Mouse (Mus musculus) embryonic stem cell, embryonic (primary cell): ENCODE results near the gene Bbx.

Experiments used
- CTCF ChIA-PET, 4 experiments: fragments of 300-600 bp in 2 of 4; fragments of 350-600 bp in 2 of 4; sonication (Branson Sonifier 250); formaldehyde crosslinking; loops; one replicate each; lab custom pipeline; 2022; ENCODE audit warnings: inconsistent platforms in 2 of 4; lab: Charles Lee
- POLR2A ChIA-PET, 4 experiments: fragments of 300-600 bp in 2 of 4; fragments of 350-600 bp in 2 of 4; sonication (Branson Sonifier 250); formaldehyde crosslinking; loops; one replicate each; lab custom pipeline; 2022; ENCODE audit warnings: antibody characterized with exemption in 4 of 4, inconsistent platforms in 1 of 4; lab: Charles Lee

Bbx gene

GRCm38 (mm10) chr16:50432062-50432878, at the start of gene Bbx:
TSS of gene Bbx (minus strand) at chr16:50432390.
- ChIA-PET POLR2A (interaction anchor here in 3 of 4 experiments (0.6 to 1.5 kb wide), 6 partner anchors 8 to 318 kb away, joined by 3 to 4 read pairs (median 3); no protein-coding TSS in a partner anchor), CTCF (no interaction called here)

DNA sequence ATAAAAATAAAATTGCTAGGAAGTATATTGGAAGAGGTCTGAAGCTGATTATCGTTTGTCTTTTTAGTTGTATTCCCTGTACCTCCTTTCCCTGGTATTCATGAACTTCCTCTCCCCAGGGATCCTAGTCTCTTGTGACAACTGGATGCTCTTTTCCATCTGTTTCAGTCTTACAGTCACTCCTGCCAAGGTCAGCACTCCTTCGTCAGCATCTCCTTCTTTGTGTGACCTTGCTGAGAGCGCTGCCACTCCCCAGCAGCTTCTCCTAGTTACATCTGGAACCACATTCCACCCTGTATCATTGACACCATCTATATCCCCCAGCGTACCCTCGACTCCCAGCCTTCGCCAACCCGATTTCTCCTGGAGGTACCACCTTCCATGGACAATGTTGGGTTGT, 49.7 kb upstream of the Bbx start:
- ChIA-PET POLR2A (interaction anchor here in 1 of 4 experiments (1.0 kb wide), 1 partner anchor 464 kb away, joined by 3 read pairs; no protein-coding TSS in a partner anchor), CTCF (no interaction called here)

DNA sequence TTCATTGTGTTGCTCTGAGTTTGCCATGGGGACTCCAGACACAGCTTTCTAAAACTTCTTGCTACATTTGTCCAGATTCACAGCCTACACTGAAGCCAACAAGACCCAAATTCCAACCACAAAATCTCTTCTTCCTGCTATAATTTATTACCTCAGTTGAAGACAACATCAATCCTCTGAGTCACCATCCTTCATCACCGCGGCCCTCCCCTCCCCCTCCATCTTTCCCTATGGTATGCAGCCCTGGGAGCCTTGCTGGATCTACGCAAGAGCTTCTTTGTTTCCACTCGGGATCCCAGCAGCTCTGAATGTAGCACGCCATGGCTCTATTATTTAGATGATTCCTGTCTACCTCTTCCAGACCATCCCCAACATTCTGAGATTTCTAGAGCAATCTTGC, 49.2 kb upstream of the Bbx start:
- CTCF ChIA-PET: no interaction called here
- POLR2A ChIA-PET: interaction anchor here in 2 of 4 experiments (0.5 to 1.0 kb wide), 2 partner anchors 129 to 464 kb away, joined by 3 read pairs; no protein-coding TSS in a partner anchor

DNA sequence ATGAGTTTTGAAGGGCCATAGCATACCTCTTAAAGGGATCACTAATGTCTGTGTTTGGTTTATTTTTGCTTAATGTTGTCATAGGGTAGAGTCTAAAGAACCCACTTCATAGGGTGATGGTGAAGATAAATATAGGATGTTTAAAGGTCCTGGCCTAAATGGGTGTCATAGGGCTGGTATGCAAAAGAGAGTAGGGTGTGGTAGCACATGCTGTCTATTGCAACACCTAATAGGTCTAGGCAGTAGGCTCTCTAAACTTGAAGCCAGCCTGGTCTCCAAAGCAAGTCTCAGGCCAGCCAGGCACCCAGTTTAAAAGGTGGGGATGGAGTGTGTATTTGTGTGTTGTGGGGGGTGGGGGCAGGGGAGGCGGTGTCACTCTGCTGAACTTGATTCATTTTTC, 46.5 kb upstream of the Bbx start:
- CTCF ChIA-PET: no interaction called here
- POLR2A ChIA-PET: no interaction called here

DNA sequence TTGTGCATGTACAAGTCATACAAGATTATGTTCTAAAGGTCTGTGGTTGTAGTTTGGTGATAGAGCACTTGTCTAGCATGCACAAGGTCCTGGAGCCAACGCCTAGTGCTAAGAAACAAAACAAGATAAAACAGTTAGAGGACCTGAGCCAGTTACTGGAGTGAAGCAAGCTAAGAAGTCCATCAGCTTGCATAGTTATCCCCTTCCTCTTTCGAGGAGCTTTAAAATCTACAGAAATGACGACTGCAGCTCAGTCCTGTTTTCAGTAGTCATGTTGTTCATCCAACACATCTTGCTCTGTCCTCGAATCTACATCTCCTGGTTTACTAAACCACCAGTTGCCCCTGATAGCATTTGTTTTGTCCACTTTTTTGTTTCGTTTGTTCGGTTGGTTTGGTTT, 45.4 kb upstream of the Bbx start:
- ChIA-PET POLR2A (no interaction called here), CTCF (no interaction called here)

DNA sequence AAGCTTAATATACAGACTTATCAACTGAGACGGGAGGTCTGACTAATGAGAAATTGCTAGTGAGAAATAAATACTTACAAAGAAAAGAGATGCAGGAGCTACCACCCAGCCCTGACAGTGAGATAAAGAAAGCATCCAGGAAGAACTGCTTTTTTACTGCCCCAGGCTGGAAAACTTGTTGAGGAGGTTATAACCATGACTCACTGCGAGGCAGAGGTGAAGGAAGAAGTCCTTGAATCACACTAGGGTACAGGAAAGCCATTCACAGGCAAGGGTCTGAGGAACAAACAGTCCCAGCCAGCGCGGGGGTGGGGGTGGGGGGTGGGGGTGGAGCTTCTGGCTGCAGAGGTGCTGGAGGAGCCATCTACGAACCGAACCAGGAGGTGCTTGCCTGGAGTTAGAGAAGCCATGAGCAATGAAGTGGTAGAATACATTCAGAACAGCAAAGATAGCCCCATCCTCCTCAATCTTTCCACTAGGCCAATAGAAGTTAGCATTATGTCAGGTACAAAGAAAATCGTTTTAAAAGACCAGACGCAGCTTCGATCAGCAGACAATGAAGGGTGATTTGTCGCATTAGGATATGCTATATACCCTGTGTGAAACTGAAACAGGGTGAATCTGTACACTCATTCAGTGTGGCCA, 30.2 kb upstream of the Bbx start:
- CTCF ChIA-PET: no interaction called here

DNA sequence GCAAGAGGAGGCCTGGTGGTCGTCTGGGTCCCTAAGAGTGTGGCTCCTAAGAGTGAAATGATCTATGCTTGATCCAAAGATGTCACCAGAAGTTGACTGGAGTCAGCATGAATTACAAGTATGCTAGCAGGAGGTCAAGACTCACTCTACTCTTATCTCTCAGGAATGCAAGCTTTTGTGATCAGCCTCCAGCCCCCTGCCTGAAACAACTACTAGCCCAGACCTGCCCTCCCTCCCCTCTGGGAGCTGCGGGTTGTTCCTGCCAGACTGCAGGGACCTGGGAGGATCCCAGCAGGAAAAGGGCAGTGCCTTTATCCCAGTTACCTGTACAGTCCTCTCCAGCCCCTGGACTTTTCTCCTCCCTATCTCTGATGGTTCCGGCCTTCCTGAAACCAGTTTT, 27.0 kb upstream of the Bbx start:
- CTCF ChIA-PET: no interaction called here
- POLR2A ChIA-PET: no interaction called here

More for the DNA sequence above, 30.2 kb upstream of the Bbx start:
- POLR2A ChIA-PET: interaction anchor here in 1 of 4 experiments (0.5 kb wide), 1 partner anchor 312 kb away, joined by 4 read pairs; no protein-coding TSS in a partner anchor

GRCm38 (mm10) chr16:50456053-50456452, 23.9 kb upstream of the Bbx start:
- POLR2A ChIA-PET: no interaction called here
- CTCF ChIA-PET: no interaction called here

DNA sequence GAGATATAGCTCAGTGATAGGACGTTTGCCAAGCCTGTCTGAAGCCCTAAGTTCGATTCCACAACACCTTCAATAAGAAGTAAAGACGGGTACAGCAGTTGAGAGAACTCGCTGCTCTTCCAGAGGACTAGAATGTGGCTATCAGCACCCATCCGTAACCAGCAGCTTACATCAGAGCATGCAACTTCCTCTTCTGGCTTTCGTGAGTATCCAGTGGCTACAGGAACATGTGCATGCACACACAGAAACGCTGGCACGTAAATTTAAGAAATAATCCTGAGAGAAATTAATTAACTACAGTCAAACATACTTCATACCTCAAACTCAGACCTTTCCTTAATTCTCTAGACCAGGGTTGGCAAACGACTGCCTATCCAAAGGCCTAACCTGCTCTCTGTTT, 16.9 kb upstream of the Bbx start:
- CTCF ChIA-PET: no interaction called here
- POLR2A ChIA-PET: no interaction called here

- CTCF ChIA-PET: no interaction called here
- POLR2A ChIA-PET: no interaction called here
These were observed 12.8 kb upstream of the Bbx start for GRCm38 (mm10) chr16:50445014-50445413.

GRCm38 (mm10) chr16:50438816-50439215, 6.6 kb upstream of the Bbx start:
- POLR2A ChIA-PET: interaction anchor here in 3 of 4 experiments (0.7 to 1.2 kb wide), 5 partner anchors 10 to 74 kb away, joined by 3 to 4 read pairs (median 3); no protein-coding TSS in a partner anchor
- CTCF ChIA-PET: no interaction called here

DNA sequence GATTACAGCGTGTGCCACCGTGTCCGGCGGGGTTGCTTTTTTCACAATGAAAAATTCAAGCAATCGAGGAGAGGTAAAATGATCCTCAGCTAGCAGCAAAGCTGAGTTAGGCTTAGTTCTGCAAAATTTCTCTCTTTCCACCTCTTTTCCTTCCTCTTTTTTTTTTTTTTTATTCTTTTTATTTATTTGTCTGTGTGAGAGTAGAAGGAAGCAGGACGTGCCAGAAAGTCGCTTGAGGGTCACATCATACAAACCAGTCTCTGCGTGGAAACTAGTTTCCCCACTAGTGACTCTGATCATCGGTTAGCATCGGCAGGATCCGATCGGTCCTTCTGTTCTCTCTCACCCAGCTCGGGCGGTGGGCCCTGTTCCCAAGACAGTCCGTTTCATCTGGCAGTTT, 5.6 kb upstream of the Bbx start:
- ChIA-PET POLR2A (interaction anchor here in 3 of 4 experiments (0.6 to 1.2 kb wide), 6 partner anchors 9 to 167 kb away, joined by 3 to 4 read pairs (median 4); no protein-coding TSS in a partner anchor), CTCF (no interaction called here)

DNA sequence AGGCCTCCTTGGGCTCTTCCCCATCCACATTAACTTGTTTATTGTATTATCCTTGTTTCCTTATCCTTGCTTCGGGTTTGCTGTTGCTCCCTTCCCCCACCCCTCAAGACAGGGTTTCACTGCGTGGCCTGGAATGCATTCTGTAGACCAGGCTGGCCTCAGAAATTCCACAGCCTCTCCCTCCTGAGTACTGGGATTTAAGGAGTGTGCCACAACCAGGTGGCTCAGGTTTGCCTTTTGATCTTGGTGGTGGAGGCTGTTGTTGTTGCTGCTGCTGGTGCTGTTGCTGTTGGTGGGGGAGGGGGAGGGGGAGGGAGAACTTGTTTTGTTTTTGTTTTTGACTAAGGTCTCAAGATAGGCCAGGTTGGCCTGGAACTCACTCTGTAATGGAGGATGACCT, 5.1 kb upstream of the Bbx start:
- CTCF ChIA-PET: no interaction called here
- POLR2A ChIA-PET: interaction anchor here in 1 of 4 experiments (0.9 to 1.2 kb wide), 2 partner anchors 8 to 23 kb away, joined by 3 to 4 read pairs; no protein-coding TSS in a partner anchor

- ChIA-PET CTCF (interaction anchor here in 1 of 4 experiments (0.5 kb wide), 1 partner anchor 1330 kb away, joined by 3 read pairs; no protein-coding TSS in a partner anchor), POLR2A (interaction anchor here in 3 of 4 experiments (0.7 to 1.5 kb wide), 6 partner anchors 9 to 305 kb away, joined by 3 to 4 read pairs (median 3); no protein-coding TSS in a partner anchor)
These were observed 894 bp downstream of the Bbx start for GRCm38 (mm10) chr16:50431011-50431981.

GRCm38 (mm10) chr16:50430515-50430877, 1.7 kb downstream of the Bbx start:
- CTCF ChIA-PET: interaction anchor here in 2 of 4 experiments (0.5 to 0.6 kb wide), 2 partner anchors 108 to 1330 kb away, joined by 3 to 5 read pairs; no protein-coding TSS in a partner anchor

DNA sequence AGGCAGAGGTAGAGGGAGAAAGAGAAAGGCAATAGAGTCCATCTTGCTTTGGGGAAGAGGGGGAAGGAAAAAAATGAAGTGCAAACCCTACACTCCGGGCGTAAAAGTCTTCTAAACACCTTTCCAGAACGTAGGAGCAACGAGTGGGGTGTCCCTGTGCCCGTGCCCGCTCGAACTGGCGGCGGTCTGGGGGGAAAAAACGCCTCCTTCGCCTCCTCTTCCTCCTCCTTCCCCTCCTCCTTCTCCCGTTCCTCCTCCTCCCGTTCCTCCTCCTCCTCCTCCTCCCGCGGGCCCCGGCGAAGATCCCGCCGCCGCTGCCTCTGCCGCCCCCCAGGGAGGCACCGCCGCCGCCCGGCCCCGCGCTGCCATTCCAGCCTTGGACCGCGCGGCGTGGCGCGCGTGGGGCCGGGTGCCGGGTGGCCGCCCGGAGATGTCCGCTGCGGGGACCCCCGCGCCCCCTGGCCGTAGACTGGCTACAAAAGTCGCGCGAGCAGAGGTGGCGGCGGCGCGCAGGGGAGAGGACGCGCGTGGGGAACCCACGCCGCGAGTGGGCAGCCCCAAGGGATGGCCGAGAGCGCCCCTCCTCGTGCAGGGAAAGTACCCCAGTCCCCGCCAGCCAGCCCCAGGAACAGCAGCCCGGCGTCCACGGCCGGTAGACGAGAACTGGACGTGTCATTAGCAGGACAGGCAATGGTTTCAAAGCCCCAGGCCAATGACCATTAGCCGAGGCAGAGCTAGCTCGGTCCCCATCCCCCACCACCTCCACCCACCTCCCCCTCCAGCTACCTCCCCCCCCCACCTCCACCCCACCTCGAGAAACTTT, 2.3 kb downstream of the Bbx start:
- CTCF ChIA-PET: interaction anchor here in 1 of 4 experiments (0.6 kb wide), 1 partner anchor 108 kb away, joined by 5 read pairs; no protein-coding TSS in a partner anchor
- POLR2A ChIA-PET: interaction anchor here in 2 of 4 experiments (0.8 to 1.5 kb wide), 3 partner anchors 8 to 306 kb away, joined by 3 to 4 read pairs (median 3); no protein-coding TSS in a partner anchor

More at GRCm38 (mm10) chr16:50430515-50430877, 1.7 kb downstream of the Bbx start:
- POLR2A ChIA-PET: interaction anchor here in 2 of 4 experiments (0.7 to 1.5 kb wide), 3 partner anchors 9 to 306 kb away, joined by 3 to 4 read pairs (median 3); no protein-coding TSS in a partner anchor
